Mouse (Mus musculus): ENCODE results near the gene Creb3l4.

GRCm38 (mm10) chr3:90277793-90278192 is 34.5 kb upstream of the Creb3l4 start:
- TF ChIP-seq CTCF (IDR thresholded peaks at IDR 0.05; ENCODE audit: low read depth), result no peak
- TF ChIP-seq EP300 (IDR thresholded peaks at IDR 0.05; ENCODE audit: low read depth), result no peak

Measured in liver, embryonic 14.5 days (tissue).